Mouse (Mus musculus): ENCODE results near the gene Sirt2. TPM values are rescaled to one million over a fixed set of nuclear protein-coding genes. Genes with fewer than 3 reads are reported as not detected.

The Sirt2 gene
- total RNA-seq (2014; rRNA removed): 15.1 and 21.4 TPM in 2 replicates
- 52.9 and 56.7 TPM in 2 replicates for polyA plus RNA-seq (2012; rRNA removed)

GRCm38 (mm10) chr7:28766173-28766879 is at the start of gene Sirt2:
TSS of gene Sirt2 (plus strand) at chr7:28766735.
- Histone ChIP-seq H3K9ac (ENCODE audit: low read depth, low read length) (peak within 1 kb of the TSS; percentile 87), H3K27me3 (ENCODE audit: control insufficient read depth, insufficient read depth, low read length) (no peaks in the 10 kb centered on the region), H3K36me3 (ENCODE audit: control insufficient read depth, insufficient read depth, low read length) (no peaks in the 10 kb centered on the region), H3K79me2 (ENCODE audit: control insufficient read depth, insufficient read depth, low read length) (peaks cover 35% of the 10 kb centered on the region; the same call in 1 of the 2 replicates), H3K27ac (replicated peaks; ENCODE audit: insufficient read depth, low read depth, low read length) (peak within 1 kb of the TSS; percentile 84), H3K4me3 (ENCODE audit: insufficient read depth, low read depth, low read length) (peak within 1 kb of the TSS; percentile 99), H3K4me1 (ENCODE audit: control insufficient read depth, insufficient read depth, low read length) (peaks cover 11% of the 10 kb centered on the region)
- DNase-seq (ENCODE audit: extremely low read depth, low read depth, low spot score): peak; percentile 97
- no peak for TF ChIP-seq CTCF (IDR thresholded peaks at IDR 0.05; ENCODE audit: low read depth, low read length)
- TF ChIP-seq POLR2A (IDR thresholded peaks at IDR 0.05; ENCODE audit: extremely low read depth, insufficient read depth, low read length): 0 out of 2 replicates have a peak, but pooled peaks have one; percentile 42
- under 1% methylated on average over 45 of the region's 45 CpGs for WGBS

GRCm38 (mm10) chr7:28717726-28718125 is 48.8 kb upstream of the Sirt2 start:
- H3K4me1 ChIP-seq (ENCODE audit: control insufficient read depth, insufficient read depth, low read length): no peaks in the 10 kb centered on the region
- no peak overlapping the region for H3K9ac ChIP-seq (ENCODE audit: low read depth, low read length)
- H3K27me3 ChIP-seq (ENCODE audit: control insufficient read depth, insufficient read depth, low read length): no peaks in the 10 kb centered on the region
- WGBS: 90% methylated on average over 10 of the region's 10 CpGs
- TF ChIP-seq POLR2A (IDR thresholded peaks at IDR 0.05; ENCODE audit: extremely low read depth, insufficient read depth, low read length) (no peak), CTCF (IDR thresholded peaks at IDR 0.05; ENCODE audit: low read depth, low read length) (no peak)
- H3K4me3 ChIP-seq (ENCODE audit: insufficient read depth, low read depth, low read length): no peak overlapping the region
- H3K79me2 ChIP-seq (ENCODE audit: control insufficient read depth, insufficient read depth, low read length): no peaks in the 10 kb centered on the region
- no peak for DNase-seq (ENCODE audit: extremely low read depth, low read depth, low spot score)
- H3K36me3 ChIP-seq (ENCODE audit: control insufficient read depth, insufficient read depth, low read length): no peaks in the 10 kb centered on the region
- no peak overlapping the region for H3K27ac ChIP-seq (replicated peaks; ENCODE audit: insufficient read depth, low read depth, low read length)

- DNase-seq (ENCODE audit: extremely low read depth, low read depth, low spot score): no peak
- WGBS: 52% methylated on average over 4 of the region's 4 CpGs
These were observed 47.4 kb upstream of the Sirt2 start for GRCm38 (mm10) chr7:28719159-28719558.

GRCm38 (mm10) chr7:28719650-28720049 is 46.9 kb upstream of the Sirt2 start:
- Histone ChIP-seq H3K4me3 (ENCODE audit: insufficient read depth, low read depth, low read length) (no peak overlapping the region), H3K4me1 (ENCODE audit: control insufficient read depth, insufficient read depth, low read length) (no peaks in the 10 kb centered on the region), H3K79me2 (ENCODE audit: control insufficient read depth, insufficient read depth, low read length) (no peaks in the 10 kb centered on the region), H3K27ac (replicated peaks; ENCODE audit: insufficient read depth, low read depth, low read length) (no peak overlapping the region), H3K9ac (ENCODE audit: low read depth, low read length) (no peak overlapping the region), H3K36me3 (ENCODE audit: control insufficient read depth, insufficient read depth, low read length) (no peaks in the 10 kb centered on the region), H3K27me3 (ENCODE audit: control insufficient read depth, insufficient read depth, low read length) (no peaks in the 10 kb centered on the region)
- TF ChIP-seq POLR2A (IDR thresholded peaks at IDR 0.05; ENCODE audit: extremely low read depth, insufficient read depth, low read length) (no peak), CTCF (IDR thresholded peaks at IDR 0.05; ENCODE audit: low read depth, low read length) (no peak)
- 63% methylated on average over 2 of the region's 2 CpGs for WGBS
- DNase-seq (ENCODE audit: extremely low read depth, low read depth, low spot score): no peak

More at GRCm38 (mm10) chr7:28719159-28719558, 47.4 kb upstream of the Sirt2 start:
- H3K4me3 ChIP-seq (ENCODE audit: insufficient read depth, low read depth, low read length): no peak overlapping the region
- H3K4me1 ChIP-seq (ENCODE audit: control insufficient read depth, insufficient read depth, low read length): no peaks in the 10 kb centered on the region
- H3K27me3 ChIP-seq (ENCODE audit: control insufficient read depth, insufficient read depth, low read length): no peaks in the 10 kb centered on the region
- TF ChIP-seq CTCF (IDR thresholded peaks at IDR 0.05; ENCODE audit: low read depth, low read length) (no peak), POLR2A (IDR thresholded peaks at IDR 0.05; ENCODE audit: extremely low read depth, insufficient read depth, low read length) (no peak)
- no peak overlapping the region for H3K27ac ChIP-seq (replicated peaks; ENCODE audit: insufficient read depth, low read depth, low read length)
- no peaks in the 10 kb centered on the region for H3K36me3 ChIP-seq (ENCODE audit: control insufficient read depth, insufficient read depth, low read length)
- no peak overlapping the region for H3K9ac ChIP-seq (ENCODE audit: low read depth, low read length)
- no peaks in the 10 kb centered on the region for H3K79me2 ChIP-seq (ENCODE audit: control insufficient read depth, insufficient read depth, low read length)

GRCm38 (mm10) chr7:28720753-28721537 is 45.6 kb upstream of the Sirt2 start:
- no peak for TF ChIP-seq POLR2A (IDR thresholded peaks at IDR 0.05; ENCODE audit: extremely low read depth, insufficient read depth, low read length)
- no peak for TF ChIP-seq CTCF (IDR thresholded peaks at IDR 0.05; ENCODE audit: low read depth, low read length)
- Histone ChIP-seq H3K9ac (ENCODE audit: low read depth, low read length) (no peak overlapping the region), H3K27me3 (ENCODE audit: control insufficient read depth, insufficient read depth, low read length) (no peaks in the 10 kb centered on the region), H3K4me1 (ENCODE audit: control insufficient read depth, insufficient read depth, low read length) (no peaks in the 10 kb centered on the region), H3K4me3 (ENCODE audit: insufficient read depth, low read depth, low read length) (no peak overlapping the region), H3K79me2 (ENCODE audit: control insufficient read depth, insufficient read depth, low read length) (no peaks in the 10 kb centered on the region), H3K36me3 (ENCODE audit: control insufficient read depth, insufficient read depth, low read length) (no peaks in the 10 kb centered on the region), H3K27ac (replicated peaks; ENCODE audit: insufficient read depth, low read depth, low read length) (no peak overlapping the region)
- WGBS: 93% methylated on average over 3 of the region's 3 CpGs
- no peak for DNase-seq (ENCODE audit: extremely low read depth, low read depth, low spot score)
